Mouse (Mus musculus) activated CD4-positive, CD25-positive, alpha-beta regulatory T cell, adult 4 months (primary cell): ENCODE data around the gene Olfr883. TPM values are rescaled to one million over a fixed set of nuclear protein-coding genes. Genes with fewer than 3 reads are reported as not detected.

ENCODE experiments used
- ATAC-seq: one replicate; pipeline ENCODE4 v1.8.0; 2017
- polyA plus RNA-seq, 2 experiments: library from polyadenylated mRNA; unstranded; fragments of 100-300 nt; shearing (Covaris generic); gene quantifications; one replicate each; pipeline ENCODE4 v1.2.1; 2017

The Olfr883 gene
- not detected for polyA plus RNA-seq

DNA sequence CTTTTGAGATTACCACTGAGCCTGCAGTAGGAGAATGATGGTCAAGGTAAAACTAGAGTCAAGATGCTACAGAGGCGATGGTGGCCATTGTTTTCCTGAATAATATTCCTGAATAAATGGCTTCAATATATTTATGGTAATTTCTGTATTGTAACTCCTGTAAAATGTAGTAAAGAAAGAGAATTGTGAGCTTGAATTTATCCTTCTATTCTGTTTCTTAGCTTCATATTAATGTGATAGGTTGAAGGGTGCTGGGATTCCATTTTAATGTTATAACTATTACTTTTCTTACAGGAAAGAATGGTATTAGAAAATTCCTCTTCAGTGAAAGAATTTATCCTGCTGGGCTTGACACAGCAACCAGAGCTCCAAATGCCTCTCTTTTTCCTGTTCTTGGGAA, at the start of gene Olfr883:
TSS of gene Olfr883 (plus strand) at position 301 of the 400 bp plus-strand sequence.
- ATAC-seq = no peak

DNA sequence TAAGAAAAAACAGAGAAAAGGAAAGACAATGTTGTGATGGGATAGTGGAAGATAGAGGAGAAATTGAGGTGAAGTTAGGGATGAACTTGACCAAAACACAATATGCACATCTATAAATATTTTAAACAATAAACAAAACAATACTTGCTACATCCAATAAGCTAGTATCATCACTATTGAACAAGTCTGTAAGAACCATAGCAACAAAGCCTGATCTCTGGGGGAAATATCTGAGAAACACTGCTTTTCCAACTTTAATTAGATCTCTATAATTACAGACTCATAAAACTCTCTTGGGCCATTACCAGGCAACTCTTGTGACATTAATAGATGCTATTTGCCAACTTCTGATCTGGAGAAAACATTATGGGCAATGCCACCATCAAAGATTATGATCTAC, 34.1 kb upstream of the Olfr883 start, which contains the start of gene Olfr881:
TSS of gene Olfr881 (plus strand) at position 301 of the 400 bp plus-strand sequence.
- ATAC-seq = no peak

DNA sequence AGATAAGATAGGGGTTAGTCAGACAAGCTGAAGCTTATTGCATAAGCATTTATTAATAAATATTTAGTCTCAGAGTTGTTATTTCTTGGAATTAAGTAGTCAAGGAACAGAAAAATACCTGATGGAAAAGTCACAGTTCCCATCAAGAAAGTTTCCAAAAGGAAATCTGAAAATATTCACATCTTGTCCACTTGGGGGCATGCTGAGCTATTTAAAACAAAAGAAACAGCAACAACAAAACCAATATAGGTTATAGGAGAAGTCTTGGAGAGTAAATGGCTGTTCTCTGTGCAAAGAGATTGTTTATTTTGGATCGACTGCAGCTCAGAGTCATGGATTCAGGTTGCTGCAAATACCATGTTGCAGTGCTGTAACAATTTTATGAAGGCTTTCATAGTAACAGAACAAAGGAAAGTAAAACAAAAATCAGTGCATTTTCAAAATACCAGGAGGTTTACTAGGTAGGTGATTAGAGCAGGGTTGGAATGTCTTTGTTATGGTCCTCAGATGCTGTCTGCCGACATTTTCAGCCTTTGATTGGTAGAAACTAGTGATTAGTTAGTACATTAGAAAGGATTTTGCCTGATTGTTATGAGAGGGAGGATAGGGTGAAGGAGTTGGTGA, 26.9 kb upstream of the Olfr883 start:
- ATAC-seq = no peak

DNA sequence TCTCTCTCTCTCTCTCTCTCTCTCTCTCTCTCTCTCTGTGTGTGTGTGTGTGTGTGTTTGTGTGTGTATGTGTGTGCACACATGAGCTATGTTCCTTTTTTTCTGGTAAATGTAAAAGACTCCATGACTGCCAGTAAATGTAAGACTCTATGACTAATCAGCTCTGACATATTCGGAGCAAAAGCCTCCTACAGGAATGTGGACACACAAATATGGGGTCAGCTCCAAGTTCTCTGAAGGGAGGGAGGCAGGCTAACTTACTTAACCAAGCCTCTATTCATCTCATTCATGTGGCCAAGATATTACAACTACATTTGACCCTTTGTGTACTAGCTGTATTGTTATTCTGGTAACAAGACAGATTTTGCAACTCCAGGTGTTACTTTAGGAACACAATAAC, 25.6 kb upstream of the Olfr883 start:
- no peak for ATAC-seq

DNA sequence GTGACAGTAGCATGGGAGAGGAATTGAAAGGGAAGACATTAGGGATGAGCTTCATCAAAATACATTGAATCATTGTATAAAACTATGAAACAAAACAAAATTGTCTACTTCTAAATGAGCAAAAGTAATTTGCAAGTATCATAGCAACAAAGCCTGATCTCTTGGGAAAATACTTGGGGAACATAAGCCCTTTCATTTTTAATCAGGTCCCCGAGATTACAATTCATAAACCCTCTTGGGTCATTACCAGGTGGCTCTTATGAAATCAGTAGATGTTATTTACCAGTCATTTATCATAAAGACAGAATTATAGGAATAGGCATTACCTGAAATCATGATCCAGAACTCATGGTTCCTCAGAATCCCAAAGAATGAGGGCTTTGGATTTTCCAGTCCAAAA, 20.6 kb downstream of the Olfr883 start, which contains the start of gene Olfr884:
TSS of gene Olfr884 (plus strand) at position 301 of the 400 bp plus-strand sequence.
- no peak for ATAC-seq

DNA sequence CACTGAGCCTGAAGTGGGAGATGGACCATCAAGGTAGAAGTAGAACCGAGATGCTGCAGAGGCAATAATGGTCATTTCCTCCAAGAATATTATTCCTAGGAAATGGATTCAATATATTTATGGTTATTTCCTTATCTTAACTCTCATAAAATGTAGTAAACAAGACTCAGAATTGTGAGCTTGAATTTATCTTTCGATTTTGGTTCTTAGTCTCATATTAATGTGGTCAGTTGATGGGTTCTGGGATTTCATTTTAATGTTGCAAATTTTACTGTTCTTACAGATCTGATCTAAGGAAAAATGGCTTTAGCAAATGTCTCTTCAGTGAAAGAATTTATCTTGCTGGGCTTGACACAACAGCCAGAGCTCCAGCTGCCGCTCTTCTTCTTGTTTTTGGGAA, 35.4 kb downstream of the Olfr883 start, which contains the start of gene Olfr885:
TSS of gene Olfr885 (plus strand) at position 301 of the 400 bp plus-strand sequence.
- ATAC-seq = no peak

Other genes starting within 250 kb of the Olfr883 start
- gene Olfr876, start 222.8 kb upstream of the Olfr883 start, polyA plus RNA-seq = under 1 TPM; 0.10 to 0.20 TPM
- not detected for gene Olfr877, start 171.5 kb upstream of the Olfr883 start, polyA plus RNA-seq
- gene Olfr145, start 129.1 kb upstream of the Olfr883 start, polyA plus RNA-seq = under 1 TPM; 0.11 to 0.15 TPM
- under 1 TPM in 1 of 2 experiments, not detected in 1; 0.21 TPM for gene Olfr878, start 108.0 kb upstream of the Olfr883 start, polyA plus RNA-seq
- under 1 TPM in 1 of 2 experiments, not detected in 1; 0.16 TPM for gene Olfr881, start 34.0 kb upstream of the Olfr883 start, polyA plus RNA-seq
- not detected for gene Olfr884, start 20.7 kb downstream of the Olfr883 start, polyA plus RNA-seq
- gene Olfr885, start 35.5 kb downstream of the Olfr883 start, polyA plus RNA-seq = not detected
- not detected for gene Olfr887, start 58.3 kb downstream of the Olfr883 start, polyA plus RNA-seq
- gene Olfr888, start 82.3 kb downstream of the Olfr883 start, polyA plus RNA-seq = not detected
- gene Olfr889, start 89.4 kb downstream of the Olfr883 start, polyA plus RNA-seq = under 1 TPM in 1 of 2 experiments, not detected in 1; 0.05 TPM
- under 1 TPM in 1 of 2 experiments, not detected in 1; 0.17 TPM for gene Olfr890, start 116.7 kb downstream of the Olfr883 start, polyA plus RNA-seq
- gene Olfr891, start 155.0 kb downstream of the Olfr883 start, polyA plus RNA-seq = not detected
- gene Olfr893, start 182.6 kb downstream of the Olfr883 start, polyA plus RNA-seq = not detected
- gene Olfr894, start 192.2 kb downstream of the Olfr883 start, polyA plus RNA-seq = not detected
- gene Olfr143, start 227.0 kb downstream of the Olfr883 start, polyA plus RNA-seq = not detected
- not detected for gene Olfr895, start 242.0 kb downstream of the Olfr883 start, polyA plus RNA-seq